Mouse (Mus musculus): ENCODE data around the gene Cldnd1. TPM values are rescaled to one million over a fixed set of nuclear protein-coding genes. Genes with fewer than 3 reads are reported as not detected.

Cldnd1 gene
- polyA plus RNA-seq, 1 experiment from 2014 or later, result 97.5 TPM

DNA sequence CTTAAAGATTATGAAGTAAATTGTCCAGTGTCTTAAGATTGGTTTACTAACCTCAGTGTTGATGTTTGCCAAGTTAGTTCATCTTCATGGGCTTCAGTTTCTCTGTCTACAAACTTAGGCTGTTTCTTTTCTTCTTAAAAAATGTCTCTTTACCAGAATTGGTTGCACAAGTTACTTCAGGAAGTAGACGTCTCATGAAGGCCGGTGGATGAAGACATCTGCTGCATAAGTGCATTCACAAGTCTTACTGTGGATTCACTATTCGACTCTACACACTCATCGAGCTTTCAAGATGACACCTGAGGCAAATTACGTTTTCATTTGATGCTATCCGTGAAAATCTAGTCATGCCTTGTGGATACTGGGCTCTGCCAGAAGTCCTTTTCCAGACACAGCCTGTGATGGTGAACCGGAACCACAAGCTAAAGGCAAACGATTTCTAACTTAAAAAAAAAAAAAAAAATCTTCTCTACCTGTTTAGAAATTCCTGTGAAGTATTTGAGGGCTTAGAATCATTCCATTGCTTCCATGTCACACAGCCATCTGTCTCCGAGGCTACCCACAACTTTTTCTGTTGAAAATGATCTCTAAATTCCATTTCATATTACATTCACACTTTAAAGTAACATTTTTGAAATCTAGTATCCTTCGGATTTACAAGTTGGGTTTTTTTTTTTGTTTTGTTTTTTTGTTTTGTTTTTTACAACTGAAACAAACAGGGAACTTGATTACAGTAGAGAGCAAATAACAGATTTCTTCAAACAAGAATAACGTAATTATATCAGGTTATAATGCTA is 832 bp upstream of the Cldnd1 start:
- H3K4me1 ChIP-seq (ENCODE audit: control insufficient read depth, insufficient read depth, low read length), result peaks cover 3% of the 10 kb centered on the region; the same call in 1 of the 2 replicates
- no peaks in the 10 kb centered on the region; the same call in 1 of the 2 replicates for H3K36me3 ChIP-seq (ENCODE audit: control insufficient read depth, insufficient read depth, low read length)
- no peaks in the 10 kb centered on the region for H3K9me3 ChIP-seq (ENCODE audit: control insufficient read depth, low read length)
- no peak for ATAC-seq
- no peaks in the 10 kb centered on the region for H3K27me3 ChIP-seq (replicated peaks; ENCODE audit: control insufficient read depth, insufficient read depth, low read length)
- H3K27ac ChIP-seq (ENCODE audit: low read length), result no peak overlapping the region
- no peak overlapping the region for H3K9ac ChIP-seq (ENCODE audit: low read depth, low read length)
- 74% methylated on average over 11 of the region's 11 CpGs for WGBS
- no peak overlapping the region for H3K4me3 ChIP-seq (ENCODE audit: low read length)
- no peak overlapping the region for H3K4me2 ChIP-seq (ENCODE audit: low read depth, low read length)

DNA sequence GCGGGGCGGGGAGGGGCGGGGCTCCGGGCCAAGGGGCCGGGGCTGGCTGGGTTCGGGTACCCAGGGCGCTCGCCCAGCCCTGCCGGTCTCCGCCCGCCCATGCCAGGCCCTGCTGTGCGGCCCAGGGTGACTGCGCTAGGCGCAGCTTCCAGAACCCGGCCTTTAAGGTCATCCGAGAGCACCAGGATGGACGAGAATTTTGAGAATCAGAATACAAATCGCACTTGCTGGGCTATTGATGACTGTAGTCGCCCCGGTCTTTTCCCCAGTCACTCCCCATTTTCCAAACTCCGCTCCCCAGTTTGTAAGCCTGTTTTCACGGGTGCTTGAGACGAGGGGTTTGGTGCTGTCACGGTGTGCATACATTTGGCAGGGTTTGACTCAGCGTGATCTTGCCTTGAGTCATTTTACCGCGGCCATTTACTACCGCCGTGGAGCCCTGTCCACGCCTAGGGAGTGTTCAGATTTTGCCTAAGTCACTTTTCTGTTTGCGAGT is 514 bp downstream of the Cldnd1 start:
- ATAC-seq, result peak; percentile 95
- peak overlapping the region; percentile 81 for H3K9ac ChIP-seq (ENCODE audit: low read depth, low read length)
- no peaks in the 10 kb centered on the region for H3K9me3 ChIP-seq (ENCODE audit: control insufficient read depth, low read length)
- peak overlapping the region; percentile 68 for H3K4me2 ChIP-seq (ENCODE audit: low read depth, low read length)
- H3K36me3 ChIP-seq (ENCODE audit: control insufficient read depth, insufficient read depth, low read length), result no peaks in the 10 kb centered on the region; the same call in 1 of the 2 replicates
- H3K27me3 ChIP-seq (replicated peaks; ENCODE audit: control insufficient read depth, insufficient read depth, low read length), result no peaks in the 10 kb centered on the region
- H3K27ac ChIP-seq (ENCODE audit: low read length), result peak overlapping the region; percentile 69
- WGBS, result under 1% methylated on average over 23 of the region's 31 CpGs
- H3K4me1 ChIP-seq (ENCODE audit: control insufficient read depth, insufficient read depth, low read length), result peaks cover 3% of the 10 kb centered on the region; the same call in 1 of the 2 replicates
- peak overlapping the region; percentile 78 for H3K4me3 ChIP-seq (ENCODE audit: low read length)

DNA sequence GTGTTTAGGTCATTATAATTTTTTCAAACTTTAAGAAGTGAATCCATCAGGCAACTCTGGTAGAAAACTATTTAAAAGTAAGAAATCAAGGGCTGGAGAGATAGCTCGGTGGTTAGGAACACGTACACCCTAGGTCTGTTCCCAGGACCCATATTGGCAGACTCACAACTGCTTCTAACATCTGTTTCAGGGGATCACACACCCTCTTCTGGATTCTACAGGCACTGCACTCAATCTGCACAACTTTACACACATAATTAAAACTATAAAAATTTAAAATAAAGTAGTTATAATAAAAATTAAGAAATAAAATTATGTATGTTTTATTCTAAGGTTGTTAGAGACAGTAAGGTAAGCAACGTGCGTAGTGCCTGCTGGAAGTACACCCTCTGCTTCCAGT is 10.5 kb downstream of the Cldnd1 start:
- Histone ChIP-seq H3K4me2 (ENCODE audit: low read depth, low read length) (no peak overlapping the region), H3K27me3 (replicated peaks; ENCODE audit: control insufficient read depth, insufficient read depth, low read length) (no peaks in the 10 kb centered on the region), H3K36me3 (ENCODE audit: control insufficient read depth, insufficient read depth, low read length) (no peaks in the 10 kb centered on the region), H3K27ac (ENCODE audit: low read length) (no peak overlapping the region), H3K4me3 (ENCODE audit: low read length) (no peak overlapping the region), H3K9me3 (ENCODE audit: control insufficient read depth, low read length) (no peaks in the 10 kb centered on the region), H3K9ac (ENCODE audit: low read depth, low read length) (no peak overlapping the region), H3K4me1 (ENCODE audit: control insufficient read depth, insufficient read depth, low read length) (no peaks in the 10 kb centered on the region)
- WGBS, result 86% methylated on average over 4 of the region's 4 CpGs
- no peak for ATAC-seq

DNA sequence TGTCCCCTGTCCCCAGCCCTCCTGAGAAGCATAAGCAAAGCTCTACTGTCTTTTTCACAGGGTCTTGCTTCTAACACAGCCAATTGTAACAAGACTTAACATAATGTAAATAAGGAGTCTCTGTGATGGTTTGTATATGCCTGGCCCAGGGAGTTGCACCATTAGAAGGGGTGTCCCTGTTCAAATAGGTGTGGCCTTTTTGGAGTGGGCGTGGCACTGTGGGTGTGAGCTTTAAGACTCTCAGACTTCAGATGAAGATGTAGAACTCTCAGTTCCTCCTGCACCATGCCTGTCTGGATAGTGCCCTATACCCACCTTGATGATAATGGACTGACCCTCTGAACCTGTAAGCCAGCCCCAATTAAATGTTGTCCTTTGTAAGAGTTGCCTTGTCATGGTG is 11.1 kb downstream of the Cldnd1 start:
- WGBS, result 94% methylated on average over 1 of the region's 1 CpGs
- ATAC-seq, result no peak
- no peak overlapping the region for H3K4me3 ChIP-seq (ENCODE audit: low read length)
- no peaks in the 10 kb centered on the region for H3K27me3 ChIP-seq (replicated peaks; ENCODE audit: control insufficient read depth, insufficient read depth, low read length)
- H3K36me3 ChIP-seq (ENCODE audit: control insufficient read depth, insufficient read depth, low read length), result no peaks in the 10 kb centered on the region
- no peak overlapping the region for H3K9ac ChIP-seq (ENCODE audit: low read depth, low read length)
- no peaks in the 10 kb centered on the region for H3K9me3 ChIP-seq (ENCODE audit: control insufficient read depth, low read length)
- no peak overlapping the region for H3K4me2 ChIP-seq (ENCODE audit: low read depth, low read length)
- H3K27ac ChIP-seq (ENCODE audit: low read length), result no peak overlapping the region
- no peaks in the 10 kb centered on the region for H3K4me1 ChIP-seq (ENCODE audit: control insufficient read depth, insufficient read depth, low read length)

DNA sequence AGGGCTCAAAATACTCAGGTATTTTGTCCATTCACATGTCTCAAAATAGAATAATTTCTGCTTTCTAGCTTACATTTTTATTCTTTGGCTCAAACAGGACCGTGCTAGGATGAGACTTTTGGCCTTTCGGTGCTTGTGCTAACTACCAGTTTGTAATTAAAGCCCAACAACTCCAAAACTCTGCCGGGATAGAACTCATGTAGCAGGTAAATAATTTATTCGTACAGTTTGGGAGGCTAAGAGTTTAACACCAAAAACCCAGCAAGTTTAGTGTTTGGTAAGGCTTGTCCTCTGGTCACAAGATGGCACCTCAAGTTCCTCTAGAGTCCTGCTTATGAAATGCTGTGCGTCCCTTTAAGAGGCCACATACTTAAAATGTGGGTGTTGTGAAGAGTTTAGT is 13.0 kb downstream of the Cldnd1 start:
- Histone ChIP-seq H3K9ac (ENCODE audit: low read depth, low read length) (no peak overlapping the region), H3K9me3 (ENCODE audit: control insufficient read depth, low read length) (no peaks in the 10 kb centered on the region), H3K4me1 (ENCODE audit: control insufficient read depth, insufficient read depth, low read length) (no peaks in the 10 kb centered on the region), H3K4me2 (ENCODE audit: low read depth, low read length) (no peak overlapping the region), H3K27ac (ENCODE audit: low read length) (no peak overlapping the region), H3K4me3 (ENCODE audit: low read length) (no peak overlapping the region), H3K27me3 (replicated peaks; ENCODE audit: control insufficient read depth, insufficient read depth, low read length) (no peaks in the 10 kb centered on the region), H3K36me3 (ENCODE audit: control insufficient read depth, insufficient read depth, low read length) (no peaks in the 10 kb centered on the region)
- no peak for ATAC-seq
- WGBS, result 93% methylated on average over 5 of the region's 5 CpGs

DNA sequence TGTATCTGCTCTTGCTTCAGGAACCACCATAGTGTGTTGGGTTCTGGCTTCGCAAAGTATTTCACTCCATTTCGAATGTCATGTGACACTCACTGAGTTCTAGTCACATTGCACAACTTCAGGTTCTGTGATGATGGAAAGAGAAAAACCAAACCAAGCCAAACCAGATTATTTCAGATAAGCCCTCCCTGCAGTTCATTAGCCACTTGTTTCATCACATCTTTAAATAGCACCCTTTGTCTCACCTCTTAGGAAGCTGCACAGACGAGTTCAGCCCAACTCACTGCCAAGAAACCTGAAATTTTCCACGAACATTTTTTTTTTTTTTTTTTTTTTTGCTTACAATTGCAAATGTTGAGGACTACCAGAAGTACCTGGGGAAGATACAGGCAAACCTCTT is 19.0 kb downstream of the Cldnd1 start:
- H3K9ac ChIP-seq (ENCODE audit: low read depth, low read length), result no peak overlapping the region
- no peak overlapping the region for H3K27ac ChIP-seq (ENCODE audit: low read length)
- H3K36me3 ChIP-seq (ENCODE audit: control insufficient read depth, insufficient read depth, low read length), result no peaks in the 10 kb centered on the region
- ATAC-seq, result no peak
- no peaks in the 10 kb centered on the region for H3K27me3 ChIP-seq (replicated peaks; ENCODE audit: control insufficient read depth, insufficient read depth, low read length)
- WGBS, result 69% methylated on average over 4 of the region's 4 CpGs
- H3K4me1 ChIP-seq (ENCODE audit: control insufficient read depth, insufficient read depth, low read length), result no peaks in the 10 kb centered on the region
- H3K4me3 ChIP-seq (ENCODE audit: low read length), result no peak overlapping the region
- H3K9me3 ChIP-seq (ENCODE audit: control insufficient read depth, low read length), result no peaks in the 10 kb centered on the region
- H3K4me2 ChIP-seq (ENCODE audit: low read depth, low read length), result no peak overlapping the region

DNA sequence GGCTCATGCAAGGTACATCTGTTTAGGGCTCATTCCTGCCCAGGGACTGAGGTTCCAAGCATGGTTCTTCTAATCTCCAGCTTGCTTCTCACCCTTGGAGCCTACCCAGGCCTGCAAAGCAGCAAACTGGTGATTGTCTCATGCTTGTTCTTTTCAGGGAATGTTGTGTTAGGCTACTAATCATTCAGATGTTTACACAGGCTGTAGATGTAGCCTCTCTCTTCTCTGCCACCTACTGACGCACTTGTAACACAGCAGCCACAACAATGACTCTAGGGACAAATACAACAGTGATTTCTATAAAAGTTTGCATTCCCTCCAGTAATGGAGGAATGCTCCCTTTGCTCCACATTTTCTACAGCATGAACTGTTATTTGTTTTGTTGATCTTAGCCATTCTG is 23.6 kb downstream of the Cldnd1 start:
- Histone ChIP-seq H3K27ac (ENCODE audit: low read length) (no peak overlapping the region), H3K9ac (ENCODE audit: low read depth, low read length) (no peak overlapping the region), H3K36me3 (ENCODE audit: control insufficient read depth, insufficient read depth, low read length) (no peaks in the 10 kb centered on the region), H3K27me3 (replicated peaks; ENCODE audit: control insufficient read depth, insufficient read depth, low read length) (no peaks in the 10 kb centered on the region), H3K9me3 (ENCODE audit: control insufficient read depth, low read length) (no peaks in the 10 kb centered on the region), H3K4me3 (ENCODE audit: low read length) (no peak overlapping the region), H3K4me1 (ENCODE audit: control insufficient read depth, insufficient read depth, low read length) (no peaks in the 10 kb centered on the region), H3K4me2 (ENCODE audit: low read depth, low read length) (no peak overlapping the region)
- WGBS, result 16% methylated on average over 1 of the region's 1 CpGs
- peak; percentile 58 for ATAC-seq

DNA sequence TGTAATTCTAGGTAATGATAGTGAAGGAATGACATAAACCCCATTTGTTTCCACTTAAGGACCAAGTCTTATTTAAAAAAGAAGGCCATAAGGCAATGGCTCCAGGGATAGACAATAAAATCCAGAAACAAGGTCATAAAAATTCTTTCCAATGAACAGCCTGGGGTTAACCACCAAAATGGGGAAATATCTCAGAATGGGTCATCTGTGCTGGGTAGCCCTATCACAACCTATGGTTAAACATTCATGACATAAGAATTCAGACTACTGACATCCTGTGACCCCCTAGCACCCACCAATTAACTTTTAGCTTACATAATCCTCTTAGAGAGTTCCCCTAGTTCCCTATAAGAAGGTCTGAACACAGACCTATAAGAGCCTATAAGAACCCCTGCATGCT is 28.5 kb downstream of the Cldnd1 start:
- ATAC-seq, result no peak
- Histone ChIP-seq H3K9ac (ENCODE audit: low read depth, low read length) (no peak overlapping the region), H3K27ac (ENCODE audit: low read length) (no peak overlapping the region), H3K9me3 (ENCODE audit: control insufficient read depth, low read length) (no peaks in the 10 kb centered on the region), H3K27me3 (replicated peaks; ENCODE audit: control insufficient read depth, insufficient read depth, low read length) (no peaks in the 10 kb centered on the region), H3K4me3 (ENCODE audit: low read length) (no peak overlapping the region), H3K4me1 (ENCODE audit: control insufficient read depth, insufficient read depth, low read length) (no peaks in the 10 kb centered on the region), H3K4me2 (ENCODE audit: low read depth, low read length) (no peak overlapping the region), H3K36me3 (ENCODE audit: control insufficient read depth, insufficient read depth, low read length) (no peaks in the 10 kb centered on the region)

DNA sequence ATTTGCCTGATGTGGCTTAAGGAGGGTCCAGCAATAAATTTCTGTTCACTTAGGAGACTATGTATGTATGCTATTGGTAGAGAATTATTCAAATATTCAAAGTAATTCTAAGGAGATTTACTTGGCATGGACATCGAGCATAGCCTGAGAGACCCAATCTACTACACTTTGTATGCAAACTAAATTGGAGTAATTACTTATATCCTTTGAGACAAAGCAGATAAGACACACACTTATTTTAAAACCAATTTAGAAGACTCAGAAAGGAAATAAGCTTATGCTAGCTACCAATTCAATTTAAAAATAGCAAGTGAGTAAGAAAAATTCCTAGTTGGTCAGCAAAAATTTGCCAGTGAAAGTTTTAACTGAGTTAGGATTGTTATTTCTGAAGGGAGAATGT is 35.4 kb downstream of the Cldnd1 start, which contains the start of gene Olfr172:
Gene Olfr172 (minus strand): TSS at position 101 of the 400 bp plus-strand sequence.
- WGBS, result 88% methylated on average over 1 of the region's 1 CpGs
- Histone ChIP-seq H3K4me3 (ENCODE audit: low read length) (no peak within 1 kb of the TSS), H3K9me3 (ENCODE audit: control insufficient read depth, low read length) (no peaks in the 10 kb centered on the region), H3K27me3 (replicated peaks; ENCODE audit: control insufficient read depth, insufficient read depth, low read length) (no peaks in the 10 kb centered on the region), H3K9ac (ENCODE audit: low read depth, low read length) (no peak within 1 kb of the TSS), H3K4me1 (ENCODE audit: control insufficient read depth, insufficient read depth, low read length) (no peaks in the 10 kb centered on the region), H3K4me2 (ENCODE audit: low read depth, low read length) (no peak within 1 kb of the TSS), H3K27ac (ENCODE audit: low read length) (no peak within 1 kb of the TSS), H3K36me3 (ENCODE audit: control insufficient read depth, insufficient read depth, low read length) (no peaks in the 10 kb centered on the region)
- ATAC-seq, result no peak

All from intestine, embryonic 16.5 days (tissue).